Mouse (Mus musculus) intestine, postnatal 0 days (tissue): ENCODE measurements at regions not wholly inside any gene's neighbourhood (a gene's known extent, or its start where the extent isn't known, plus 50 kb on each side); places are given as distances from the start of the nearest gene placed in this dataset.

Experiments used
- ATAC-seq: fragments of 200-750 bp; cut with Nextera tagmentation; 2 replicates; pipeline ENCODE4 v1.8.0; 2017; ENCODE audit warnings: mild to moderate bottlenecking, moderate TSS enrichment, moderate library complexity
- H3K27ac ChIP-seq: fragments of 300-500 bp; sonication (generic); 2 replicates; pipeline ENCODE4 v1.5.1; 2014; ENCODE audit warnings: mild to moderate bottlenecking, low read depth, low read length, moderate library complexity
- H3K27me3 ChIP-seq: fragments of 300-500 bp; sonication (generic); replicated peaks from 2 replicates; pipeline ENCODE4 v1.6.1; 2014; ENCODE audit warnings: low read length, mixed read lengths; ENCODE audit not compliant: control insufficient read depth, insufficient read depth
- H3K36me3 ChIP-seq: fragments of 300-500 bp; sonication (generic); 2 replicates; pipeline ENCODE4 v1.6.1; 2014; ENCODE audit warnings: mild to moderate bottlenecking, moderate library complexity; ENCODE audit not compliant: control insufficient read depth, insufficient read depth
- H3K4me1 ChIP-seq: fragments of 300-500 bp; sonication (generic); replicated peaks from 2 replicates; pipeline ENCODE4 v1.6.1; 2014; ENCODE audit warnings: antibody characterized with exemption, low read length, mixed read lengths; ENCODE audit not compliant: control insufficient read depth, insufficient read depth
- H3K4me2 ChIP-seq: fragments of 300-500 bp; sonication (generic); replicated peaks from 2 replicates; pipeline ENCODE4 v1.6.1; 2014; ENCODE audit warnings: low read depth, mild to moderate bottlenecking, moderate library complexity
- H3K4me3 ChIP-seq: fragments of 300-500 bp; sonication (generic); 2 replicates; pipeline ENCODE4 v1.5.1; 2014; ENCODE audit warnings: low read depth, low read length
- H3K9ac ChIP-seq: fragments of 300-500 bp; sonication (generic); 2 replicates; pipeline ENCODE4 v1.6.1; 2014; ENCODE audit warnings: mild to moderate bottlenecking, low read depth, low read length
- H3K9me3 ChIP-seq: fragments of 300-500 bp; sonication (generic); 2 replicates; pipeline ENCODE4 v1.6.1; 2016; ENCODE audit warnings: mixed run types; ENCODE audit not compliant: control insufficient read depth
- CTCF ChIP-seq: sonication (generic); IDR thresholded peaks from 2 replicates; pipeline ENCODE4 v1.5.1; 2016; ENCODE audit warnings: low read depth, mild to moderate bottlenecking, control low read depth, antibody characterized with exemption, moderate library complexity
- WGBS: fragments of 180-500 bp; shearing (Covaris S2); extraction: QIAGEN DNeasy Blood & Tissue Kit; methylation state at CpG from one replicate; pipeline ENCODE4 v1.1.7; 2014; 5-methylcytosine and 5-hydroxymethylcytosine counted together

GRCm38 (mm10) chr10:71545489-71545888, 197.9 kb downstream of the Ipmk start:
- H3K4me2 ChIP-seq: no peak overlapping the region
- TF ChIP-seq CTCF: no peak
- H3K4me1 ChIP-seq: no peaks in the 10 kb centered on the region
- no peak overlapping the region for H3K27ac ChIP-seq
- H3K4me3 ChIP-seq: no peak overlapping the region
- no peaks in the 10 kb centered on the region for H3K9me3 ChIP-seq
- H3K9ac ChIP-seq: no peak overlapping the region
- no peaks in the 10 kb centered on the region for H3K36me3 ChIP-seq
- no peaks in the 10 kb centered on the region for H3K27me3 ChIP-seq
- 86% methylated on average over 7 of the region's 7 CpGs for WGBS
- ATAC-seq: no peak

DNA sequence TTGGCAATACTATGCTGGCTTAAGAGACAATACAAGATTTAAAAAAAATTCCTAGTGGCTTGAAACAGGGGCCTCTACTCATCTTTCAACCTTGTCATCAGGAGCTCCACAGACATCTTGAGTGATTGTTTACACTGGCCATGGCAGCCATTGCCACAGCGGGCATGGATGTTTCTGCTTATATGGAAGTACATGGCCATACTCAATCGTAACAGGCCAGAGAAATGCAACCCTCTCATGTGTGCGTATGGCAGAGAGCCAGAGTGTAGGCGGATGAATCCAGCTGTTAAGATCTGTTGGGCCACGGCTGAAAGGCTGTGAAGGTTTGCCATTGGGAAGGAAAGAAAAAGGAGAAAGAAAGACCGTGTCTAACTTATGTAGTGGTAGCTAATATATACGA, 198.9 kb downstream of the Ipmk start:
- no peak for ATAC-seq
- no peak overlapping the region for H3K4me2 ChIP-seq
- no peaks in the 10 kb centered on the region for H3K4me1 ChIP-seq
- H3K9me3 ChIP-seq: no peaks in the 10 kb centered on the region
- no peak overlapping the region for H3K27ac ChIP-seq
- no peaks in the 10 kb centered on the region for H3K36me3 ChIP-seq
- no peak for TF ChIP-seq CTCF
- no peak overlapping the region for H3K9ac ChIP-seq
- 77% methylated on average over 7 of the region's 7 CpGs for WGBS
- no peak overlapping the region for H3K4me3 ChIP-seq
- no peaks in the 10 kb centered on the region for H3K27me3 ChIP-seq

- Histone ChIP-seq H3K4me3 (no peak overlapping the region), H3K27ac (no peak overlapping the region), H3K9me3 (no peaks in the 10 kb centered on the region), H3K9ac (no peak overlapping the region), H3K27me3 (no peaks in the 10 kb centered on the region), H3K4me1 (no peaks in the 10 kb centered on the region), H3K4me2 (no peak overlapping the region), H3K36me3 (no peaks in the 10 kb centered on the region)
- TF ChIP-seq CTCF: no peak
- WGBS: 93% methylated on average over 10 of the region's 10 CpGs
- ATAC-seq: no peak
Observed at GRCm38 (mm10) chr10:71583716-71584115, 236.2 kb downstream of the Ipmk start.

DNA sequence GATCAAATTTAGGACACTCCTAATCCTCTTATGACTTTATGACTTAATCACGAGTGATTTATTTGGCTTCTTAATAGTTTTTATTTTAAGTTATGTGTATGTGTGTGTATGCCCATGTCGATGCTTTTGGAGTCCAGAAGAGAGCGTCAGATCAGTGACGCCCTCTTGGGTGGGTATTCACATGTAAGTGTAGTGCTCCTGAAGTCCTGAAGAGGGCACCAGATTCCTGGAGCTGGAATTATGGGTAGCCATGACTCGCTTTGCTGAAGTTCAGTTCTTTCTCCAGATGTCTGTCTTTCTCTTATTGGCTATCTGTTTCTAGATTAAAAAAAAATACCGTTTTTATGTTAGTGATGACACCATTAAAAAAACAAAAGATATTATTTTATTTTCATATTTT, 251.0 kb downstream of the Ipmk start:
- no peak for TF ChIP-seq CTCF
- WGBS: 91% methylated on average over 6 of the region's 6 CpGs

GRCm38 (mm10) chr10:71613736-71614135, 266.2 kb downstream of the Ipmk start:
- no peaks in the 10 kb centered on the region for H3K36me3 ChIP-seq
- no peak overlapping the region for H3K27ac ChIP-seq
- H3K4me1 ChIP-seq: no peaks in the 10 kb centered on the region
- no peak for TF ChIP-seq CTCF
- H3K4me3 ChIP-seq: no peak overlapping the region
- no peak overlapping the region for H3K4me2 ChIP-seq
- no peak for ATAC-seq
- WGBS: 89% methylated on average over 4 of the region's 4 CpGs
- H3K9ac ChIP-seq: no peak overlapping the region
- H3K27me3 ChIP-seq: no peaks in the 10 kb centered on the region
- H3K9me3 ChIP-seq: no peaks in the 10 kb centered on the region

More for the DNA sequence above, 251.0 kb downstream of the Ipmk start:
- Histone ChIP-seq H3K9ac (no peak overlapping the region), H3K4me2 (no peak overlapping the region), H3K4me1 (no peaks in the 10 kb centered on the region), H3K9me3 (no peaks in the 10 kb centered on the region), H3K27ac (no peak overlapping the region), H3K4me3 (no peak overlapping the region), H3K27me3 (no peaks in the 10 kb centered on the region), H3K36me3 (no peaks in the 10 kb centered on the region)
- ATAC-seq: no peak

- H3K9ac ChIP-seq: no peak overlapping the region
- TF ChIP-seq CTCF: no peak
- no peak overlapping the region for H3K27ac ChIP-seq
- H3K9me3 ChIP-seq: no peaks in the 10 kb centered on the region
- H3K4me3 ChIP-seq: no peak overlapping the region
- no peak overlapping the region for H3K4me2 ChIP-seq
- no peaks in the 10 kb centered on the region for H3K36me3 ChIP-seq
- no peak for ATAC-seq
- no peaks in the 10 kb centered on the region for H3K27me3 ChIP-seq
- 90% methylated on average over 4 of the region's 4 CpGs for WGBS
- no peaks in the 10 kb centered on the region for H3K4me1 ChIP-seq
Observed at GRCm38 (mm10) chr10:71617156-71617555, 269.6 kb downstream of the Ipmk start.

DNA sequence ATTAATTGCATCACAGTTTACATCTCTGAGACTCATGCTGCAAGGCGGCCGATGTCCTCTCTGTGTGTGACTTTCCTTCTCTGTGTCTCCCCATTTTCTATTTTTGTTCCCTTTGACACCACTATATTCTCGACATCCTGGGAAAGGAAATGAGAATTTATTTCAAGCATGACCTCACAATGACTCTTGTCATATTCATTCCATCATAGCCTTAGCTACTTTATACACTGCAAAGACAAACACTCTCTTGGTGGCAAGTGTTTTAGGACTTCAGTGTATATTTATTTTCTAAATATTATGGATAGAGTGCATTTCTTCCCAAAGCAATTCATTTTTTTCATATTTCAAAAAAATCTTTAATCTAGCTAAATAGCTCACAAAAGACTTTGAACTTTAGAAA, 298.5 kb downstream of the Ipmk start:
- no peaks in the 10 kb centered on the region for H3K27me3 ChIP-seq
- no peaks in the 10 kb centered on the region for H3K4me1 ChIP-seq
- no peaks in the 10 kb centered on the region for H3K9me3 ChIP-seq
- H3K4me2 ChIP-seq: no peak overlapping the region
- no peak for TF ChIP-seq CTCF
- H3K27ac ChIP-seq: no peak overlapping the region
- H3K4me3 ChIP-seq: no peak overlapping the region
- no peak for ATAC-seq
- H3K9ac ChIP-seq: no peak overlapping the region
- no peaks in the 10 kb centered on the region for H3K36me3 ChIP-seq
- whole genome bisulfite sequencing: 56% methylated on average over 3 of the region's 3 CpGs
